Mouse (Mus musculus): Measurements from ENCODE around the gene Rnf166. TPM values are rescaled to one million over a fixed set of nuclear protein-coding genes. Genes with fewer than 3 reads are reported as not detected.

The Rnf166 gene
- polyA plus RNA-seq (2012; ENCODE audit: low replicate concordance) = 79.8 and 83.9 TPM in 2 replicates

GRCm38 (mm10) chr8:122475580-122476320 lies at the start of gene Rnf166, which contains the start of gene Ctu2:
Gene Rnf166, minus strand, starts transcription at chr8:122476064.
Gene Ctu2, plus strand, starts transcription at chr8:122476143.

DNA sequence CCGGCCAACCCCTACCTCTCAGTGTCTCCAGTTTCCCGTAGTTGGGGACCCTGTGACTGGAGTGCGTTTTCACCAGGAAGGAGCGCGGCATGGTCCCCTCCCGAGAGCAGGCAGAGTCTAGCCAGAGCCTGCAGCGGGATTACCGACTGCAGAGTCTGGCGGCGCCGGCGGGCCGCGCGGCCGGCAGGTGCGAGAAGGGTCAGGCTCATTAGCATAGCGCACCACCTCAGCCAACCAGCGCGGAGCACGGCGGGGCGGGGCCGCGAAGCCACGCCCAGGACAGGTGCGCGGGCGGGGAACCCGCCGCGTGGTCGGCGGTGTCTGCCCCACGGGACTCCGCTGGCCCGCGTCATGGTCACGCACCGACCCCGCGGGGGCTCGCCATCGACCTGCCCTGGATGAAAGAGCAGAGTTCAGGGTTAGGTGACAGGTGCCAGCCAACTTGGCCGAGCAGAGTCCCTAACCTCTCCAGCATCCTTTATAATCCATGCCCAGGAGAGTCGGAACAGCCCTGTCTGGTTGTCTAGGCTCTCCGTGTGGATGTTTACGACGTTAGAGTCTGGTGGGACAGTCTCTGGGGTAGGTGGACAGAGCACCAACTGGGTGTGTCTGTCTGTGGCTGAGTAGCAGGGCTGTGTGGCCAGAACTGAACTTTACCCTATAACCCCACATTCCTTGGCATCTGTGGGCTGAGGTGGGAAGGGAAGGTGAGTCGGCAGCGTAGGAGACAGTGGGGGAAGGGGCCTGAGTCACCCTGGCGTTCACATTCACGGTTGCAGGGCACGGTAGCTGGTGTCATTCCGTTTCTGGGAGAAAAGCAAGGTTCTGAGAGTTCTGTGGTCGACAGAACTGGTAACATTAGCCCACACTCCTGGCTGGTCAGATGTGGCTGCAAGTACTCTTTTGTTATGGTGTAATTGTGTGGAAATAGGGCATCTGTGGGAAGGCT lies 15.1 kb downstream of the Rnf166 start, which contains the start of gene Snai3:
Gene Snai3 (minus strand): TSS at position 210 of the 949 bp plus-strand sequence.

DNA sequence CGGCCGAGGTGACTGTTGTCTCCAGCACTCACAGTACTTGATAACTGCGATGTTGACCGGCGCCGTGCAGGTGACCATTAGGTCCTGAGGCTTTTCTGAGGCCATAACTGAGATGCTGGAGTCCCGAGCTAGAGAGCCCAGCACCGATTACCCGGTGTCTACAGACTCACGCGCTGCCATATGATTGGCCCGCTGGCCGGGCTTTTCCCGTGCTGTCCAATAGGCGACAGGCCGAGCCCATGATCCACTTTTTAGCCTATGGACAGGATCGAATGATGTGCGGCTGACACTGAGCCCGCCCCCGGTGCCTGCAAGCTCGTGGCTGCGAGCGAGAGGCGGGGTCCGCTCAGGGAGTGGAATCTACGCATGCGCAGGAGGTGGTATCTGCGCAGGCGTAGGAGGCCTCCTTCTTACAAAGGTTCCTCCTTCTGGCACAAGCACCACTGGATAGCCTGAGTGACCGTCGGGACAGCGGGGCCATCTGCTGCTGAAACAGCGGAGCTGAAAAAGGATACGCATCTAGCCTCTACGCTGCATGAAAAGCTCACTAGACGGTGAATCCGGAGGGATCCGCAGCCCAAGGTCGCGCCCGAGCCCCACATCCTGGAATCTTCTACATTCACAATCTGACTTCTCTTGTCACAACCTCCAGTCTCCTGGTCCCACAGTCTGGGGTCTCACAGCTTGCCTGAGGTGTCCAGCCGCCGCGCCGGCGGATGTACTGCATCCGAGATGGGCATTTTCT lies 32.4 kb downstream of the Rnf166 start, which contains the start of gene Mvd:
Gene Mvd (minus strand): TSS at position 161 of the 745 bp plus-strand sequence.

DNA sequence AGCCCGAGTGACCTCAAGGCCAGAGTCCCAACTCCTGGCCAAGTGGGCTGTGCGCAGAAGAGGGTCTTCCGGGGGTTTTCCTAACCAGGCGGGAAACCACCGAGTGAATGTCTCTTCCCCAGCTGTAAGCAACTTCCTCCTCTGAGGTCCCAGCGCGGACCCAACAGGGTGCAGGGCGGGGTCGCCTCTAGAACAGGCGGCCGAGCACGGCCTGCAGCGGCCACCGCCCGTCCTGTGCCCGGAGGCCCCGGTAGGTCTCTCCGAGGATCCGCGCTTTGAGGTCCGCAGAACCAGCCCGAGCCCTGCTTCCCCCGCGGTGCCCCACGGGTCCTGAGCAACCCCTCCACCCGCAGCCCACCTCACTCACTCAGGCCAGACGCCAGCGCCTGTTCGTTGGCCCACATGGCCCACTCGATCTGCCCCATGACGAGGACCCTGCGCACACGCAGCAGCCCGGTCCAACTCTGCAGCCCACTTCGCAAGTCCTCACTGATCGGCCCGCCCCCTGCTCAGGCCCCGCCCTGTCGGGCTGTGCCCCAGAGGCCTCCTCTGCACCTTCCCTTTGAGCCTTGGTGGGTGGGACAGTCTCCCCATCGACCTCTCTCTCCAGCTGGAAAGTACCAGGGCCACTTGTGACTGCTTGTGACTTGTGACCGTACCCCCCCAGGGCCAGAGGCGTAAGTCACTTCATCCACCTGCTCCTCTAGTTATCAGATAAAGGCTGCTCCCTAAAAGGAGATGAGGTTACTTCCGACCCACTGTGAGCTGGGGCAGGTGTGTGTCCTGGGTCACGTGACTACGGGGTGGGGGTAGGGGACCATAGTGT lies 43.2 kb downstream of the Rnf166 start, which contains the start of gene Cyba:
Gene Cyba (minus strand): TSS at position 488 of the 826 bp plus-strand sequence.

DNA sequence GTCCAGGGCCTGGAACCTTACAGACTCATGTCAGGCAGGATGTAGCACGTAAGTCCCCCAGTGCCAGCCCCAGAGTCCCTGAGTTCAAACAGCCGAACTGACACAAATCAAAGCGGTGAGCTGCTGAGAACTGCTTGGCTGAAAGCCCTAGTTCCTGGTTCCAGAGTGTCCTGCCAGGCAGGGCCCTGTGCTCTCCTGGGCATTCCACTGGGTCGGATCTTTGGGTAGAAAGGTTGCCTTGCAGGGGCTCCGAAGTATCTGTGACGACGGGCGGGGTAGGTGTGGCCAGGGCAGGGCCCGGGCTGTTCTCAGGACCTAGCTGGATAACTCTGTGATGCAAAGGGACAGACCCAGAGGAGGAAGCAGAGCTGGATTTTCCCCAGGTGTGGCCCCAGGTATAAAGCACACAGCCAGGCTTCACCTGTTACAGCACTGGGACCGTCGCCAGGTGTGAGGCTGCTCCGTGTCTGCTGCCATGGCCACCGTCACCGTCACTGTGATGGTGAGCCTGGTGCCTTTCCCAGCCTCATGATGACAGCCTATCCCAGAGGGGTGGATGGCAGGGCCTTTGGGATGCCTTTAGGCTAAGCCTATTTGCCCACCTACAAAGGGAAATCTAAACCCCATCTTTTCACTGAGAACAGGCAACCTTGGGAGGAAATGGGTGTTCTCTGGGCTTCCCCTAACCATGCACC lies 54.3 kb downstream of the Rnf166 start, which contains the start of gene Il17c:
Gene Il17c (plus strand): TSS at position 645 of the 695 bp plus-strand sequence.

Other genes starting within 250 kb of the Rnf166 start
- 211 and 319 TPM in 2 replicates for gene Zfpm1, start 193.9 kb downstream of the Rnf166 start, polyA plus RNA-seq (2012; ENCODE audit: low replicate concordance)
- 0.11 TPM in 1 of 2 replicates, not detected in the other for gene Trhr2, start 115.3 kb downstream of the Rnf166 start, polyA plus RNA-seq (2012; ENCODE audit: low replicate concordance)
- gene Zc3h18, start 99.5 kb downstream of the Rnf166 start, polyA plus RNA-seq (2012; ENCODE audit: low replicate concordance) = 67.9 and 139 TPM in 2 replicates
- 0.18 TPM in 1 of 2 replicates, not detected in the other for gene Il17c, start 54.0 kb downstream of the Rnf166 start, polyA plus RNA-seq (2012; ENCODE audit: low replicate concordance)
- gene Cyba, start 43.1 kb downstream of the Rnf166 start, polyA plus RNA-seq (2012; ENCODE audit: low replicate concordance) = 1,078 and 1,667 TPM in 2 replicates
- 10.9 and 12.4 TPM in 2 replicates for gene Mvd, start 32.6 kb downstream of the Rnf166 start, polyA plus RNA-seq (2012; ENCODE audit: low replicate concordance)
- gene Snai3, start 15.3 kb downstream of the Rnf166 start, polyA plus RNA-seq (2012; ENCODE audit: low replicate concordance) = 2.2 and 3.4 TPM in 2 replicates
- gene Ctu2, start 79 bp upstream of the Rnf166 start, polyA plus RNA-seq (2012; ENCODE audit: low replicate concordance) = 35.9 and 74.5 TPM in 2 replicates
- gene Piezo1, start 75.3 kb upstream of the Rnf166 start, polyA plus RNA-seq (2012; ENCODE audit: low replicate concordance) = 38.4 and 54.7 TPM in 2 replicates
- 160 and 221 TPM in 2 replicates for gene Cdt1, start 92.0 kb upstream of the Rnf166 start, polyA plus RNA-seq (2012; ENCODE audit: low replicate concordance)
- gene Aprt, start 100.8 kb upstream of the Rnf166 start, polyA plus RNA-seq (2012; ENCODE audit: low replicate concordance) = 45.5 and 149 TPM in 2 replicates
- 7.5 and 18.4 TPM in 2 replicates for gene Galns, start 135.4 kb upstream of the Rnf166 start, polyA plus RNA-seq (2012; ENCODE audit: low replicate concordance)
- 1.1 and 5.3 TPM in 2 replicates for gene Trappc2l, start 135.6 kb upstream of the Rnf166 start, polyA plus RNA-seq (2012; ENCODE audit: low replicate concordance)
- not detected in 2 replicates for gene Pabpn1l, start 146.7 kb upstream of the Rnf166 start, polyA plus RNA-seq (2012; ENCODE audit: low replicate concordance)
- 104 and 278 TPM in 2 replicates for gene Cbfa2t3, start 223.0 kb upstream of the Rnf166 start, polyA plus RNA-seq (2012; ENCODE audit: low replicate concordance)